Mouse (Mus musculus): ENCODE data around the gene Prmt3.
A peak's percentile ranks its signal among the peaks of the same experiment; 100 is the strongest.

DNA sequence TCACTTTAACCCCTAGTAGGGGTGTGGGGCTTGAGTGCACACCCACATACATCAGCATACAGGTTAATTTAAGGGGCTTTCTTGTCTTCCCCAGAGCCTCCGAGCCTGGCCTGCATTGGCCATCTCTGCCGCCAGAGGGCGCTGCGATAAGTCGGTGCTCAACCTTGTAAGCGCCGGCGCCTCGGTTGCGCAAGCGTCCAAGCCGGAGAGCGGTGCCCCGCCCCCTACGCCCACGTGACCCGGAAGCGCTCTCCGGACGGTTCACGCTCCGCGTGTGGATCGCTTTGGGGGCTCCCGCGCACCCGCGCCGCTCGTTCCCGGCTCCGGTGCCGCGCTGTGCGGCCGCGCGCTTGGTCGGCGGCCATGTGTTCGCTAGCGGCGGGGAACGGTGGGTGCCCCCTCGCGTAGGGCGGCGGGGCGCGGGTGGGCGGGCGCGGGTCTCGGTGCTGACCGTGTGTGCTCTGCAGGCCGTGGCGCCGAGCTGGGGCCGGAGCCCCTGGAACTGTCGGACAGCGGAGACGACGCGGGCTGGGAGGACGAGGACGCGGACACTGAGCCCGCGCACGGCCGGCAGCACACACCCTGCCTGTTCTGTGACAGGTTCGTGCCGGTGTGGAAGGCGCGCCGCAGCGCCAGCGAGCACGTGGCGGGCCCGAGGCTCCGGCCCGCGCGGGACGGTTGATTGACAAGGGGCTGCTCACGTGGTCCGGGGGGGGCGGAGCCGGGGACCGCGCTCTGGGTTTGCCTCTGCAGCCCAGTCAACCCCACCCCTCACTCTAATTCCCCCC is at the start of gene Prmt3:
- TF ChIP-seq CTCF (IDR thresholded peaks at IDR 0.05; ENCODE audit: insufficient read depth, low read depth, low read length) (peak; percentile 89), POLR2A (IDR thresholded peaks at IDR 0.05; ENCODE audit: insufficient read depth, low read depth, low read length) (peak; percentile 52; the same call in 1 of the 2 replicates)

All from olfactory bulb, adult 2 months (tissue).